Mouse (Mus musculus) adrenal gland, adult 8-10 months (tissue): Measurements from ENCODE around the gene Isx. TPM values are rescaled to one million over a fixed set of nuclear protein-coding genes. Genes with fewer than 3 reads are reported as not detected.

Experiments
- DNase-seq: peaks from one replicate; pipeline ENCODE4 v3.0.0; 2022
- total RNA-seq, 4 experiments: library from RNA; stranded (reverse); gene quantifications; 2 replicates each; pipeline ENCODE4 v1.2.4; 2022

Isx gene
- not detected for total RNA-seq

DNA sequence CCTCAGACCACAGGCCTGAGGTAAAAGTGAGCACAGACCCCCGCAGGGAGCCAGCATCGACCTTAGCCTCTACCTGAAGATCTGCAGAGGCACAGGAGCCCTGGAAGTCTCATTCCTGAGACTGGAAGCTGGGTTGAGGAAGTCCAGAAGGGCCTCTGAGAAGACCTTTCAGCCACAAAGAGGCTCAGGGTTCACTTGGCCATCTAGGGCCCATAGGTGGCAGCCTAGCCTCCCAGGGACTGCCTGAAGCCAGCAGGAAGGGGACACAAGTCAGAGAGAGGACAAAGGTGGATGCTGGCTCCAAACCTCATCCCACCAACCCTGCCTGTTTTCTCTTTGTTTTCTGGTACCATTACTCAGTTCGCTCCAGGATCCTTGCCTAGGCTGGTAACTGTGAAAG lies at the start of gene Isx:
Gene Isx (plus strand): TSS at position 234 of the 400 bp plus-strand sequence.
- no peak for DNase-seq

DNA sequence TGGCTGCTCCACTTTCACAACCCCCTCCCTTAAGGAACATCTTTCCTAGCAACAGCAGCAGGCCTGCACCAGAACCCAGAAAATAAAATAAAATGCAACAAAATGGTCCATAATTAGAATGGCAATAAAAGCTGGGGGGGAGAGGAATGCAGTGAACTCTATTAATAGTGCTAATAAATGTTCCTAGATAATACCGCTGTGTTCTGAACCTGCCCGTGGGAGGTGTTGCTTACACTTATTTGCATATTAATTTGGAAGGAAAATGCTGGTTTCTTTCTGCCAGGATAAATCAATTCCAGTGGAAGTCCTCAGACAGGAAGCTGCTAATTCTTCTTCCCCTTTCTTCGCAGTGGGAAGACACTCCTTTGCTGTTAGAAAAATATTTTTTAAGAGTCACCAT lies 45.3 kb upstream of the Isx start:
- no peak for DNase-seq

DNA sequence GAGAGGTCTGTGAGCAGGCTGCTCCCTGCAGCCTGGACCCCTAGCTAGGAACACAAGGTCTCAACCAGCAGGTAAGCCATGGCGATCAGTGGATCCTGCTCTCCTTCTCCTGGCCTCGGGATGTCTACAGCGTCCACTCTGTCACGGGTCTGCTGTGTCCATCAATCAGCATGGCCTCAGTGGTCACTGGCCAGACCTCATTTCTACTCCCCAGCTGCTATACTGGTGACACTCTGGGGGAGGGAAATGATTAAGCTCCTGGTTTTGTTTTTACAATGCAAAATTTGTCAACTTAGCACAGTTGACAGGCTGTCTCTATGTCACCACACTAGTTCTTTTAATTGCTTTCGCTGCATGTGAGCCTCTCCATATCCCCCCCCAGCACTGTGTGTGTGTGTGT lies 41.7 kb upstream of the Isx start:
- DNase-seq = no peak

DNA sequence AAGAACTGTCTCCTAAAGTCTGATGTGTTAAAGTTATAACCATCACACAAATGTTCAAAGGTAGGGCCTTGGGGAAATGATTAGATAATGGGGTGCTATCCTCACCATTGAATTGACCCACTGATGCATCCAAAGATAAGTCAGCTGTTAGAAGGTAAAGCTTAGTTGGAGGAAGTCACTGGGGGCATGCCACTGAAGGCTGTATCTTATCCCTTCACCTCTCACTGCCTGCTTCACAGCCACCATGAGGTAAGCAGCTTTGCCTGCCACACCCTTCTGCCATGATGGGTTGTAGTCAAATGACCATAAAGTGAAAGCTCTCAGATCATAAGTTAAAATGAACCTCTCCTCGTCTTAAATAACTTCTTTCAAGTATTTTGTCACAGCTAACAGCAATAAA lies 38.7 kb upstream of the Isx start:
- no peak for DNase-seq

DNA sequence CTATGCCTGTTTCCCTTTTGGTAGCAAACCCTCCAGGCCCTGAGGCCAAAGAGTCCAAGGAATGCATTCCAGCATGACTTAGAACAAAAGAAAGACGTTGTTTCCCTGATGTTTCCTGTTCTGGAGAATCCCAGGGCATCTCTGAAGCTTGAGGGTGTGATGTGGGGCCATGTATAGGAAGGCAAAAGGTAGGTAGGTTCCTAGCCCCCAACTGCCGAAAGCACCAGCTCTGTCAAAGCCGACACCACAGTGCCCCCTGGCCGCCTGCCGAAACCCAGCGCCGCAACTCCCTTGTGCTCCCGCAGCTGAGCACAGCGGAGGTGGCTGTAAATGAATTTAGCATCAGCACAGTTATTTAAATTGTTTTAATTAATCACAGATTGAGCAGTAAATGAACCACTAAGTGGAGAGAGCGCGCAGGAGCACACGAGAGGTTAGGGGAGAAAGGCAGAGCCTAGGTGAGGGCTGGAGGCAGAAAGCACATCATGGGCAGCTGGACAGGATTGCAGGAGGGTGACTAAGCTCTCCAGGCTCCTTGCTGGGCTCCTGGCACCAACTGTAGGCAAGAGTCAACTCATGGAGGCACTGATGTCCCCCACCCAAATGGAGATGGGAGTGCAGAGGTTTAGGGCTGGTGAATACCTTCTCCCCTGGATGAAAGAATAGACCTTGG lies 25.5 kb upstream of the Isx start:
- DNase-seq = no peak

DNA sequence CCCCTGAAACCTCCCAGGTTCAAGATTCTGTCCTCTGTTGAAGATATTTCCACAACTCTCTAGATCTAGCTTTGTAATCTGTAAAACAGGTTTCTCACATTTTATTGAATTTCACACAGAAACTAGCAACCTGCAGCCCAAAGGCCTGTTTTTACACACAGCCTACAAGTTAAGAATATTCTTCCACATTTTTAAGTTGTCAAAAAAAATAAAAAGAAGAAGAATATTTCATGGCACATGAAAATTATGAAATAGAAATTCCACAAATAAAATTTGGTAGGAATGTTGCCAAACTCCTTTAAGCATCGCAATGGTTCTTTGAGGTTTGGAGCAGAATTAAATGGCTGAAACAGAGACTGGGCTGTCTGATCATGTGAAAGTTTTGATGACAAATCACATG lies 24.3 kb upstream of the Isx start:
- no peak for DNase-seq

DNA sequence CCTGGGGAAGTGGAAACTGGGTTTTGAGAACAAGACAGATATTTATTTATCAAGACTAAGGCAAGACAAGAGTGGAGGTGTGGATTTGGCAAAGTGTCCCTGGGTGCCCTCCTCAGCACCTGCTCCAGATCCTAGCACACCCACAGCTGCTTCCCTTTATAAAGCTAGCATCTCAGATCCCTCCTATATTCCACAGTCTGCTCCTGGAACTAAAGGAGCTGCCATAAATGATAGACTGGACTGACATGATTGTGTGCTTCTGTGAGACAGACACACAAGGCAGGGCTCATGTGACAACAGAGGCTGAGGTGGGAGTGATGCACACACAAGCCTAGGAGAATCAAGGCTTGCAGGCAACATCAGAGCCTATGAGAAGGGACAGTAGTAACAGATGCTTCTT lies 22.0 kb upstream of the Isx start:
- DNase-seq = no peak

DNA sequence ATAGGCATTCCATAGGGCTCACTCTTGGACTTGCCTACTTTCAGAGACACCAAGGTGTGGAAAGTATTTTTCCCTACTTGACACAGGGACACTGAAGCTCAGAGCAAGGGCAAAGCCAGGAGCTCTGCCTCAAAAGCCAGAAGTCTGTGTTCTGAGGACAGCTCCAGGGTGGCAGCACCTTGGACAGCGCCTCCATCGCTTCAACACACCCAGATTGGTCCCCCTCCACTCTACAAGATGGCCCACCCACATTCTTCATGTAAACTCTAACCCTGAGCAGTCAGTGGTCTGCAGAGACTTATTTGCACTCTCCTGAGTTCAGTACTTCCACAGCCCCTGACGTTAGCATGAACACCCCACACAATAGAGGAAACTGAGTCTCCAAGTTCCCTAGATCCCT lies 21.1 kb upstream of the Isx start:
- no peak for DNase-seq

DNA sequence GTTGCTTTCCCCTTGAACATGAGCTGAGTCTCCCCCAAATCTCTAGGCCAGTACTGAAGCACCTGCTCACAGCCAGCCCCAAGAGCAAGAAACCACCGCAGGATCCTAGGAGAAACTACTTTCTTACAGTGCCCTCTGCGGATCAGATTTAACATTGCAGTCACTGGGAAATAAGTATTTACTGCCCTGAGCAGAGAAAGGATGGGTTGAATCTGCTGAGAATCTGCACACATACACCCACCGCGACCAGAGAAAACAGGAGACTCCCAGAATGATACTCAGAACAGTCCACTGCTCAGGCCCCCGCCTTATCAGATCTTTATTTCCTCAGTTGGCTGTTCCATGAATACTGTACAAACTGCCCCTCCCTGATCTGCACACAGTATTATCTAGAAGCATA lies 19.5 kb upstream of the Isx start:
- no peak for DNase-seq

DNA sequence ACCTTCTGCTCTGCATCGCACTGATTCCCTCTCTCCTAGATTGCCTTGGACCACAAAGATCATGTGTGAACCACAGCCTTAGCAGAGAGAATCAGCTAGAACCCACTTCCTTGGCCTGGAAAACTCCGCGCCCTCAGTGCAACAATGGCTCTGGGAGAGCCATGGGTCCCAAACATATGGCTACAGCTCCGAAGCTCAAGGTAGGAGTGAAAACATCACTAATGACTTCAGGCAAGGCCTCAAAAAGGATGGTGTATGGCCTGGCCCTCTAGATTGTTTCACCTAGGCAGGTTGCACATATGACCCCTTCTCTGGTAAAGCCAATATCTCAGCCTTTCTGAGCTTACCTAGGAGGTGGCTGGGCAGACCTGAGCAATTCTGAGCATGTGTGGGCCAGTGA lies 18.2 kb upstream of the Isx start:
- no peak for DNase-seq

DNA sequence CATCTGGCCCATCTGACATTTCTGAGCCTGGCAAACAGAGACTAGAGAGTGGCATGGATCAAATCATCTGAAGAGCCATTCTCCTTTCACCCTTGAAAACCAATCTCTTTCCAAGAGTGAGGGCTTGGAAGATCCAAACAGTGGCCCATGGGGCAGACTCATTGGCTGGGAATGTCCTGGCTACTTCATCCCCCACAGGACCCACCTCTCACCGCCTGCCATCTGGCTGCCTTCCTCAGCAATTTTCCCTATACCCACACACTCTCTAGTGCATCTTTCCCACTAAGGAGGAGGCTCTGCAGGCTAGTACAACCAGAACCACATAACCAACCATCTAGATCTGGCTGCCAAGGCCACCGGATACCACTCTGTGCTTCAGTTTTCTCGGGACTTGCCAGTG lies 17.6 kb upstream of the Isx start:
- no peak for DNase-seq

DNA sequence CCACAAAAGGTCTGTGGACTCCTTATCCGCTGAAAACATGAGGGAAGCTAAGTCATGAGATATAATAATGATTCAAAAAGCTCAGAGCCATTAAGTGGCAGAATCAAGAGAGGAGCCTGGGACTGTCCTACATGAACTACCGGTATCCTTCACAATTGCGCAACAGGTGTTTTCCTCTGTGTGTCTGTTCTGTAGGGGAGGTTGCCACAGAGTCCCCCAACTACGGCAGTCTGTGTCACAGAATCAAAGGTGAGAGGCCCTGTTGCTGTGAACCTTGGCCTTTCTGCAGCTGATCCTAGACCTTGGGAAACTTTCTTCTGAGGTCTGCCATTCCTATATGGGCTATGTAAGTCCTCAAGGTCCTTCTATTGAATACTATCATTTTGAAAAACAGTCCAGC lies 13.7 kb upstream of the Isx start:
- DNase-seq = no peak

DNA sequence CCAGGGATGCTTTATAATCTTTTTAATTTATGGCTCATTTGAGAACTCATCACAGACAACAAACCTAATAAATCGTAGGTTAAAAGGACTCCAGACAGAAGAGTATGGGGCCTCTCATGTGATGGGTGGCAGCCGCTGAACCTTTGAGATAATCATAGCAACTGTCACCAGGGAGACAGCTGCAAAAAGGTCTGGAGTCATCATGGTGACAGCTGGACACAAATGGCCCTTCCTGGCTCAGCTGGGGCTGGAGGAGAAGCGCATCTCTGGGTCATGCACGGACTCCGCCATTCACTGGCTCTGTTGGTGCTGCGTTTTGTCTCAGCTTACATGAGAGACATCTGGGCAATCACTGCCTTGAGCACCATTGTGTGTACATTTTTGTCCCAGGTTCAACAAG lies 12.5 kb upstream of the Isx start:
- no peak for DNase-seq

DNA sequence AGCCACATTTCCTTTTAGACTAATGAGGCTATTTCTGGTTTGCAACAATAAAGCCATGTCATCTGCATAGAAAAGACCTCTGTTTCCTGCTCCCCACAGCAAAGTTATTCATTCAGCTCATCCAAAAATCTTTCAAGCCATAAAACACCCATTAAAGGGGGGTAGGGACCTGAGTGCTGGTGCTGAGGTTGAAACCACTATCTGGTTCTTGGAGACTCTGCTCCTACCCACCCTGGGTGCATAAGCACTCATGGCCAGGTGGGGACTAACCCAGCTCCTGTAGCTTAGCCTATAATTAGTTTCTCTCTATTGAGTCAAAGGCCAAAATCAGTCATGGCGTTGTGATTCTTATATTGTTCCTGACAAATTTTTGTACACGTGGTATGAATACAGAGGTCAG lies 10.4 kb upstream of the Isx start:
- DNase-seq = no peak

DNA sequence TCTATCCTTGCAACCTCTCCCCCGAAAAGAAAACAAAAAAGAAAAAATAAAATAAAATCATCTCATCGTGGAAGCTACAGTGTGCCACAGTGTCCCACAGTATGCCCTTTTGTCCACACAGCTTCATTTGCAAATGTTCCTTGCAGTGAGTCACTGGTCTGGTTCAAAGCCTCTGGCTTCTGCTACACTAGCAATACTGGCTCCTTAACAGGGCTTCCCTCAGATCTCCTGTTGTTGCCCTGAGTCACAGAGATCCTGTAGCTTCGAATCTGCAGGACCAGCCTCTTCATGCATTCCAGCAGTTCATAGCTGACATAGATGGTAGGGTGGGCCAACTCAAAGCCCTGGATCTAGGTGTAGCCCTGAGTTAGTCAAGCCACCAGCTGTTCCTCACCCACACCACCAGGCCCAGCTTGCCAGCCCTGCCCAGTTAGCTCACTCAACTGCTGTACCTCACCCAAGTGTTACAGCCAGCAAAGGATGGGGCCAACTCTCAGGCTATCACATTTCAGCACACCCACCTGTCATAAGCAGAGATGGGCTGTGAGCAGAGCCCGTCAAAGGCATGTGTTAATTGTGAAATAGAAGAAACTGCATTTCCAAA lies 2.5 kb upstream of the Isx start:
- peak; percentile 35 for DNase-seq

DNA sequence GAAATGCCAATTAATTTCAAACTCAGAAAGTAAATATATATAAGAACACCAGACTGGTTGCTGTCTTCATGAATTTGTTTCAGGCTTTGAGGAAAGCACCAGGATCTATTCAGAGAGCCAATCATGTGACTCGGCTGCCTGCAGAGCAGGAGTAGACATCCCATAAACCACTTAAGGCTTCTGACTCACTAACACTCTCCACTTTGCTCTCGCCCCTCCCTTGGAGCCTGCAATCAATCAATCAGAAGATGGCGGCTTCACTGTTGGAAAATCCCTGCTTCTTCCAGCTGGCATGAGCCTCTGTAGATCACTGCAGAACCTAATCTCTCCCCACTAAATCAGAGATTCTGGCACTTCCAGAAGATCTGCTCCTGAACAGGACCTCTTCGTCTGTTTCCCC lies 1.3 kb upstream of the Isx start:
- DNase-seq = peak; percentile 15

DNA sequence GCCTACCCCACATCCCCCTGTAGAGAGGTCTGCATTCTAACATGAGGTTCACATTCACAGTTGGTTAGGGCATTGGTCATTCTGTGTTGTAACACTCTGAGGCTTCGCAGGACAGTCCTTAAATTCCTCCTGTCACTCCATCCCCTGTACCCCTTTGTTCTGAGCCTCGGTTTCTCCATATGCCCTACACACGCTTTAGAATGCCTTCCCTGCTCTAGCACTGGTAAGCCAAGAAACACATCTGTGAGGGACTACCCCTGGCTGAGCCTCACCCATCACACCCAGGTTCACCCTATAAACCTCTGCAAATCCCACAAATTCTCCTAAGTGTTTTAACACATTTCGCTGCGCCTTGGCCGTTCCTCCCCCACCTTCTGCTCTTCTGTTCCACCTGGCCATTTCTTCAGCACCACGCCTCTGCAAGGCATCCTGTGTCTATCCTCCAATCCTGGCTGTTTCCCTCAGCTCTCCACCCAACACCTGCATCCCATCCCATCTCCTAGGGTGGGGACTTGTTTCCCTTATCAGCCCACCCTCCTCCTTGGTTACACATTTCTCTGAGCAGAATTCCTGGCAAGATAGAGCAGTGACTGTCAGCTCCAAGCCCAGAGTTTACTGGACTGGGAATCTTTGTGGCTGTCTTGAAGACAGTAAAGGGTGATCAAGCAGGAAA lies 686 bp upstream of the Isx start:
- no peak for DNase-seq

DNA sequence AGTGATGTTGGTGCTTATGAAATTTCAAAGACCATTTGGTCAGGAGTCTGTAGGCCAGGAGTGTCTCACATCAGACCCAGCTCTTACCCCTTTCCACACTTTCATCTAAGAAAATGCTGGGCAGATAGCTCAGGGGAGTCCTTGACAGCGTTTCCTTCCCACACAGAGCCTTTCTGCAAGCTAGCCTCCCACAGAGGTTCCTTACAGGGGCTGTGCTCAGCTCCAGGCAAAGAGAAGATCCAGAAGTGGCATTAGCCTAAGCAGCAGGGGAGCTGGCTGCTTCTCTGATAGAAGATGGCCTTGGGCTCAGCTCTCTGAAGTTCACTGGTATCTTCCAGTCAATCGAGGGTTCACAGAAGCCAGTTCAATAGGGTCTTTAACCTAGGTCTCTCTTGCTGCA lies 1.6 kb downstream of the Isx start:
- no peak for DNase-seq

DNA sequence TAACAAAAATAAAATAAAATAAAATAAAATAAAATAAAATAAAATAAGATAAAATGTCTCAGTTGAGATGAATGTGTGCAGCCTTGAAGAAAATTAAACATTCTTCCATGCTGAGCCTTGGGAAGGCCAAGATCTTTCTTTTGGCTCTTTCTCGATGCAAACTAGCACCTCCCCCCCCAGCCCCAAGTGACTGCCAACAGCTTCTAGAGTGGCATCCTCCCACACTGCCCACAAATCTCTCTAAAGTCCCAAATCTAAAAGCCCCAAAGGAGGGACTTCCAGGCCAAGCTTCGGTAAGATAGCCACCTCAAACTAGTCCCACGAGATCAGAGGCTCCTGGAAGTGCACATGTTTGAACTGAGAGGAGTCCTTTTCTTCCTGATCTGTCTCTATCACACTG lies 5.7 kb downstream of the Isx start:
- DNase-seq = no peak

DNA sequence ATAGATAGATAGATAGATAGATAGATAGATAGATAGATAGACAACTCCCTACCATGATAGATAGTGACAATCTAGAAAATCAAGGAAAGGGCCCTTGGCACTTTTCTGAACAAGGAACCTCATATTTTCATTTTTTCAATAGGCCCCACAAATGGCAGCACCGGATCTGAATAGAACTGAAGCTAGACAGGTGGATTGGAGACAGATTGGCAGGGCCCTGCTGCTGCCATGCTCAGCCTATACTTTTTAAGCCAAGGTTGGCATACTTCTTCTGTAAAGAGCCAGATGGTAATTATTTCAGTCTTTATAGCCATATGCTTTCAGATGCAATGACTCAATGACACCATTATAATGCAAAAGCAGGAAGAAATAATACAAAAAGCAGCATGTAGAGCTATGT lies 15.8 kb downstream of the Isx start:
- DNase-seq = no peak

DNA sequence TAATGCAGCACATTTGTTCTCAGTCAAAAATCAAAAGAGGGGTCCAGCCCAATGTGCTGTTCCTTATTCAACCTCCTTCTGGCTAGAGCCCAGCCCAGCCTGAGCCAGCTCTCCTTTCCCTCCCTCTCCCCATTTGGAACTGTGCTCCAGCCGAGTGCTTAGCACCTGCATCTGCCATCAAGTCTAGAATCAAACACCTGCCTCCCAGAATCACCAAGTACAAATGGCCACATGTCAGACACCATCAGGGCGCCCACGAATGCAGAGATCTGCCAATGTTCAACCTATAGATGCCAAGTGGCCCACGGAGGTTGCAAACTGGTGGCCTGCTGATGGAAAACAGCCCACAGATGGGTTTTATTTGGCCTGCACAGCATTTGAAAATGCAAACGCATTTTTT lies 18.1 kb downstream of the Isx start:
- no peak for DNase-seq

DNA sequence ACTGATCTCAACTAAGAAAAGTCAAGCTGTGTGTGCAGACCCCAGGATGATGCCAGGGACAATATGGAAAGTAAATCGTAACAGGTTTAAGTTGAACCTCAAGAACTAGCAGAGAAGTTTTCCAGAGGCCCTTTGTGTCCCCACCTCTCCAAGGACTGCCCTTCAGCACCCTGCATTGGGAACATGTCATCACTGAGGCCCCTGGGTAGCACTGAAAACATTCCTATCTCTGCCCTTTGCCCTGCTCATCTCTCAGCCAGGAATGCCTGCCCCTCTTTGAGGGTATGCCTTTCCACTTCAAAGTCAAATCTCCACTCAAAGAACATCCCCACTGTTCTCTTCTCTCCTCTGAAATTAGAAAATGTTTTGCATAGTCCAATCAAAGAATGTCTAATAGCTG lies 23.3 kb downstream of the Isx start:
- no peak for DNase-seq

DNA sequence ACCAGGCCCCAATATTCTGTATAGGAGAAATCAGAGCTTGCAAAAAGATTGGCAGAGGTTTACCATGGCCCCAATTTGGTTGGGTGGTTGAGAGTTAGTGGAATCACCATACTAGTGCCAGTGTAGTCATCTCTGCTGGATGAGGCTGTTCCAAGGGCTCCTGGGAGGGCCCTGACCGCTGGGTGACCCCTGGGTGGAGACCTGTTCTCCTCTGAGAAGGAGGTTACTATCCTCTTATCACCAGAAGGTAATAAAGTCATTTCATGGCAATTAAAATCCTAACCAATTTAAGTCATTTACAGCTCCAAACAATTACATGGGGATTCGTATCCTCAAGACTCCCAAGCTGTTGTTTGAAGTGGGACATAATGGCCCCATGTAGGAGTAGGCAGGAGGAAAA lies 24.3 kb downstream of the Isx start:
- DNase-seq = no peak

DNA sequence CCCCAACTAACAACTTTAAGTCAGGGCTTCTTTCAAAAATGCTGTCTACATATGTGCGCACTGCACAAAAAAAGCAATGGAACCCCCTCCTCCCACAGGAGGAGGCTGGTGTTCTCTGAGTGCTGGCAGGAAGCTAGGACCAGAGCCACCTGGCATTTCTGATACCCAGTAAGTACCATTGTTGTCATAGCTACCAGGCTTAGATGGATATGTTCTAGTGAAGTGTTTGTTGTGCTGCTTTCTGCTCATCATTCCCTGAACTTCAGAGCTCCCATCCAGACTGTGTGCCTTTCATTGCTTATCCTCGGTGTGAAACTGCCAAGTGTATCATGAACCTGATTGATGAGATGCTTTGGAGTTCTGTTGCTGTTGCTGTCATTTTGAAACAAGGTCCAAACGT lies 26.8 kb downstream of the Isx start:
- DNase-seq = no peak

DNA sequence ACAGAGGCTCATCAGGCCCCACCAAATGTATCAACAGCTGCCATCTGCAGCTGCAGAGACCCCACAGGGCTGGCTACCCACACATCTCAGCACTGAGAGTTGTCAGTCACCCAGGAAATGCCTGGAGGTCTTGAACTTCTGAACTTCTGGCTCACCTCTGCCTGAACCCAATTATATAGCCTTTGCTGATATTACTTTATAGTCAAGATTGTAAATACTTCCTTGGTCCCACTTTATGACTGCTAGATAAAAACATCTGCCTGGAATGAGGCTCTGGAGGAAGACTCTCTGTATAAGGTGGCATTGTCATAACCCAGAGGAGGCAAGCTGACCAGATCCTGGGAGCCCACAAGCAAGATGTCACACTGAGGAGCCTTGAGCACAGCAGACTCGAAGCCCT lies 28.8 kb downstream of the Isx start:
- no peak for DNase-seq
